In genomic region chr17:52182706-52183105, GRCm38 (mm10) we compare ENCODE assay signal across 9 mouse cellular contexts.
DNase-seq lines count a peak whose midpoint lies in the region; ATAC-seq and TF ChIP-seq lines count a peak whose summit lies in the region.
"Had no signal": no experiment of that assay in that cellular context is flagged by ENCODE, and none has a peak within 500 bp of the region (broad histone marks: within the 10 kb centered on the region; RNA-seq: fewer than 3 reads in every experiment).

No protein-coding gene starts in this region.

- H3K36me3 ChIP-seq in kidney, embryonic 16.5 days (ENCODE audit: insufficient read depth, low read length), result no peaks in the 10 kb centered on the region
- no peaks in the 10 kb centered on the region for H3K36me3 ChIP-seq in ES-Bruce4 (ENCODE audit: control insufficient read depth, insufficient read depth, low read length, poor library complexity, severe bottlenecking)
- no peaks in the 10 kb centered on the region for H3K36me3 ChIP-seq in kidney, embryonic 15.5 days
- H3K36me3 ChIP-seq: liver, embryonic 15.5 days had no signal

- peak; percentile 28 for TF ChIP-seq CTCF in ES-Bruce4 (IDR thresholded peaks at IDR 0.05; ENCODE audit: low read depth, low read length)

- DNase-seq in kidney, adult 9 months, result peak; percentile 54
- DNase-seq in adrenal gland, adult 8-10 months, result peak; percentile 8
- peak; percentile 42 for DNase-seq in retina, postnatal 1 day
- peak; percentile 1 for DNase-seq in yolk sac, embryonic 10.5 days (ENCODE audit: low spot score)

- H3K27ac ChIP-seq in kidney, embryonic 16.5 days (ENCODE audit: low read length), result no peak overlapping the region
- no peak overlapping the region for H3K27ac ChIP-seq in ES-Bruce4 (ENCODE audit: insufficient read depth, low read length)
- no peak overlapping the region for H3K27ac ChIP-seq in kidney, embryonic 15.5 days
- H3K27ac ChIP-seq: liver, embryonic 15.5 days had no signal

- no peaks in the 10 kb centered on the region for H3K27me3 ChIP-seq in kidney, embryonic 16.5 days (ENCODE audit: insufficient read depth, low read length)
- H3K27me3 ChIP-seq in ES-Bruce4 (ENCODE audit: control insufficient read depth, insufficient read depth, low read length, poor library complexity, severe bottlenecking), result no peaks in the 10 kb centered on the region
- no peaks in the 10 kb centered on the region for H3K27me3 ChIP-seq in kidney, embryonic 15.5 days
- H3K27me3 ChIP-seq: liver, embryonic 15.5 days had no signal

- H3K9ac ChIP-seq in kidney, embryonic 16.5 days (replicated peaks; ENCODE audit: low read length), result no peak overlapping the region
- no peak overlapping the region for H3K9ac ChIP-seq in ES-Bruce4 (ENCODE audit: low read depth, poor library complexity, severe bottlenecking)
- H3K9ac ChIP-seq in kidney, embryonic 15.5 days, result no peak overlapping the region
- H3K9ac ChIP-seq: liver, embryonic 15.5 days had no signal

- H3K4me1 ChIP-seq in kidney, embryonic 16.5 days (ENCODE audit: insufficient read depth, low read length), result no peaks in the 10 kb centered on the region
- no peaks in the 10 kb centered on the region for H3K4me1 ChIP-seq in ES-Bruce4 (ENCODE audit: control insufficient read depth, insufficient read depth, low read length)
- H3K4me1 ChIP-seq in kidney, embryonic 15.5 days, result no peaks in the 10 kb centered on the region
- H3K4me1 ChIP-seq: liver, embryonic 15.5 days had no signal

- H3K4me2 ChIP-seq in kidney, embryonic 16.5 days (replicated peaks; ENCODE audit: low read depth, low read length), result no peak overlapping the region
- H3K4me2 ChIP-seq in kidney, embryonic 15.5 days, result no peak overlapping the region
- H3K4me2 ChIP-seq: liver, embryonic 15.5 days had no signal

- peaks cover 2% of the 10 kb centered on the region for H3K9me3 ChIP-seq in kidney, embryonic 16.5 days (ENCODE audit: low read length)
- H3K9me3 ChIP-seq in ES-Bruce4 (replicated peaks; ENCODE audit: control insufficient read depth, insufficient read depth, low read length, poor library complexity, severe bottlenecking), result no peaks in the 10 kb centered on the region
- H3K9me3 ChIP-seq in kidney, embryonic 15.5 days (replicated peaks), result 0 out of 2 replicates have a peak, but pooled peaks cover 3% of the 10 kb centered on the region
- H3K9me3 ChIP-seq: liver, embryonic 15.5 days had no signal

- no peak for TF ChIP-seq EP300 in ES-Bruce4 (IDR thresholded peaks at IDR 0.05; ENCODE audit: insufficient read depth, low read depth, low read length)

- no peak for ATAC-seq in kidney, embryonic 16.5 days (ENCODE audit: low FRiP score, low TSS enrichment)
- peak; percentile 49; the same call in 1 of the 2 replicates for ATAC-seq in kidney, embryonic 15.5 days (replicated peaks; ENCODE audit: low FRiP score)

- no peak overlapping the region for H3K4me3 ChIP-seq in kidney, embryonic 16.5 days (ENCODE audit: low read length)
- H3K4me3 ChIP-seq in ES-Bruce4 (ENCODE audit: low read depth, low read length), result no peak overlapping the region
- no peak overlapping the region for H3K4me3 ChIP-seq in kidney, embryonic 15.5 days (replicated peaks)
- H3K4me3 ChIP-seq: erythroblast, embryonic 14.5 days; liver, embryonic 15.5 days had no signal

- WGBS in kidney, embryonic 16.5 days, result 34% methylated on average over 3 of the region's 3 CpGs
- 36% methylated on average over 3 of the region's 3 CpGs for whole genome bisulfite sequencing in kidney, embryonic 15.5 days

- TF ChIP-seq POLR2A in ES-Bruce4 (IDR thresholded peaks at IDR 0.05; ENCODE audit: insufficient read depth, low read length), result no peak

Comparison
In these comparisons a context has a peak if more than half of its experiments do, and no peak if none do; other contexts are left out.
1. DNase-seq: peak in every context shown above with its lines; median percentile 54 in kidney, adult 9 months; 42 in retina, postnatal 1 day; 8 in adrenal gland, adult 8-10 months; 1 in yolk sac, embryonic 10.5 days.